Mouse (Mus musculus) frontal cortex, postnatal 14 days (tissue): ENCODE results near the gene Pten.
A peak's percentile ranks its signal among the peaks of the same experiment; 100 is the strongest.

Experiments used
- DNase-seq, 2 experiments: peaks; one replicate each; pipeline ENCODE4 v3.0.0; 2022; ENCODE audit warnings: low spot score in 2 of 2

Pten gene

GRCm38 (mm10) chr19:32756900-32757725, at the start of gene Pten:
Gene Pten, plus strand, starts transcription at chr19:32757497.
- peak; percentile 93 to 97 for DNase-seq

GRCm38 (mm10) chr19:32708996-32709395, 48.3 kb upstream of the Pten start:
- no peak for DNase-seq

GRCm38 (mm10) chr19:32710288-32710687, 47.0 kb upstream of the Pten start:
- DNase-seq, result no peak

- peak; percentile 81 to 92 for DNase-seq
Observed at GRCm38 (mm10) chr19:32711761-32712541, 45.3 kb upstream of the Pten start.

- peak; percentile 62 to 69 for DNase-seq
Observed at GRCm38 (mm10) chr19:32712588-32713042, 44.7 kb upstream of the Pten start.

GRCm38 (mm10) chr19:32713471-32713870, 43.8 kb upstream of the Pten start:
- no peak for DNase-seq

- peak; percentile 41 to 55 for DNase-seq
Observed at GRCm38 (mm10) chr19:32715201-32715600, 42.1 kb upstream of the Pten start.

- no peak for DNase-seq
Observed at GRCm38 (mm10) chr19:32715681-32716080, 41.6 kb upstream of the Pten start.

- DNase-seq, result no peak
Observed at GRCm38 (mm10) chr19:32717590-32717989, 39.7 kb upstream of the Pten start.

GRCm38 (mm10) chr19:32720319-32720718, 37.0 kb upstream of the Pten start:
- DNase-seq, result no peak

- no peak for DNase-seq
Observed at GRCm38 (mm10) chr19:32723817-32724216, 33.5 kb upstream of the Pten start.

- no peak for DNase-seq
Observed at GRCm38 (mm10) chr19:32726451-32727325, 30.6 kb upstream of the Pten start.

GRCm38 (mm10) chr19:32729785-32730184, 27.5 kb upstream of the Pten start:
- no peak for DNase-seq

GRCm38 (mm10) chr19:32732922-32733321, 24.4 kb upstream of the Pten start:
- DNase-seq, result no peak

- DNase-seq, result no peak
Observed at GRCm38 (mm10) chr19:32737844-32738243, 19.5 kb upstream of the Pten start.

- no peak for DNase-seq
Observed at GRCm38 (mm10) chr19:32739686-32740085, 17.6 kb upstream of the Pten start, which contains the start of gene Atad1. Gene Atad1, minus strand, starts transcription at chr19:32739786.

- DNase-seq, result no peak
Observed at GRCm38 (mm10) chr19:32740641-32741345, 16.5 kb upstream of the Pten start.

GRCm38 (mm10) chr19:32749425-32749824, 7.9 kb upstream of the Pten start:
- peak in 1 of 2 experiments; percentile 25 for DNase-seq

GRCm38 (mm10) chr19:32752357-32752756, 4.9 kb upstream of the Pten start:
- DNase-seq, result no peak

GRCm38 (mm10) chr19:32753386-32753785, 3.9 kb upstream of the Pten start:
- DNase-seq, result no peak
